Comparison of ENCODE assay signal across 9 mouse cellular contexts in the genomic region with DNA sequence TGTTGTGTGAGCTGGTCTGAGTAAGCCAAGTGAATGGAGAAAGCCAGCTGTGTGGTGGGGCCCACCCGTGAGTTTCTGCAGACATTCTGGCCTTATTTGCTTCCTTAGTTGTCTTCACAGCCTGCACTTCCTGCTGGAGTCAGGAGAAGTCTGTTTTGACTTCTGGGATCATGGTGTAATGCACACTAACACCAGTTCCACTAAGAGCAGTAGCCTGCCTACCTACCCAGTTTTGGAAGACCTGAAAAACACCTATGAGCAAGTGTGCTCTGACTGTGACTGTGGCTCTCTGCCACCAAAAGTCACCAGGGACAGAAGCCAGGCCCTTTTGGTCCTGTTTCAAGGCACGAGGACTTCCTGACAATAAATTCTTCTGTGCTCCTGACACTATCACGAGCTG.
DNase-seq lines count a peak whose midpoint lies in the region; ATAC-seq lines count a peak whose summit lies in the region.
"Had no signal": no experiment of that assay in that cellular context is flagged by ENCODE, and none has a peak within 500 bp of the region (broad histone marks: within the 10 kb centered on the region; RNA-seq: fewer than 3 reads in every experiment).

No protein-coding gene starts in this region.

- no peak overlapping the region for H3K27ac ChIP-seq in midbrain, embryonic 11.5 days (ENCODE audit: low read depth, low read length)
- no peak overlapping the region for H3K27ac ChIP-seq in midbrain, embryonic 15.5 days
- peak overlapping the region; percentile 83 for H3K27ac ChIP-seq in heart, embryonic 16.5 days (ENCODE audit: low read length)
- H3K27ac ChIP-seq: embryonic facial prominence, embryonic 15.5 days had no signal

- H3K9ac ChIP-seq in midbrain, embryonic 11.5 days (ENCODE audit: low read length), result no peak overlapping the region
- H3K9ac ChIP-seq in midbrain, embryonic 15.5 days, result no peak overlapping the region
- 0 out of 2 replicates have a peak overlapping the region, but pooled peaks have one; percentile 8 for H3K9ac ChIP-seq in heart, embryonic 16.5 days (ENCODE audit: low read length)
- H3K9ac ChIP-seq: embryonic facial prominence, embryonic 15.5 days had no signal

- no peaks in the 10 kb centered on the region for H3K36me3 ChIP-seq in midbrain, embryonic 11.5 days (ENCODE audit: control insufficient read depth, insufficient read depth, low read length)
- H3K36me3 ChIP-seq in midbrain, embryonic 15.5 days (replicated peaks), result no peaks in the 10 kb centered on the region
- no peaks in the 10 kb centered on the region for H3K36me3 ChIP-seq in heart, embryonic 16.5 days (ENCODE audit: control insufficient read depth, insufficient read depth)
- H3K36me3 ChIP-seq: embryonic facial prominence, embryonic 15.5 days had no signal

- H3K4me2 ChIP-seq in midbrain, embryonic 11.5 days, result no peak overlapping the region
- H3K4me2 ChIP-seq in midbrain, embryonic 15.5 days, result no peak overlapping the region
- H3K4me2 ChIP-seq in heart, embryonic 16.5 days (ENCODE audit: low read depth, low read length), result no peak overlapping the region
- H3K4me2 ChIP-seq: embryonic facial prominence, embryonic 15.5 days had no signal

- H3K4me1 ChIP-seq in midbrain, embryonic 11.5 days (ENCODE audit: control insufficient read depth, insufficient read depth, low read length), result no peaks in the 10 kb centered on the region; the same call in 1 of the 2 replicates
- H3K4me1 ChIP-seq in midbrain, embryonic 15.5 days, result no peaks in the 10 kb centered on the region
- H3K4me1 ChIP-seq in heart, embryonic 16.5 days (ENCODE audit: control insufficient read depth, insufficient read depth, low read length), result peaks cover 30% of the 10 kb centered on the region

- peak; percentile 44 for DNase-seq in cerebellum, adult 11-12 months
- DNase-seq in midbrain, embryonic 11.5 days (ENCODE audit: low spot score, missing footprints), result peak; percentile 72
- no peak for DNase-seq in left cerebral cortex, adult 11 months (ENCODE audit: low spot score)
- DNase-seq in frontal cortex, postnatal 14 days (ENCODE audit: low spot score in 2 of 2), result no peak

- H3K9me3 ChIP-seq in midbrain, embryonic 11.5 days (ENCODE audit: control insufficient read depth, low read length), result no peaks in the 10 kb centered on the region
- H3K9me3 ChIP-seq in midbrain, embryonic 15.5 days, result no peaks in the 10 kb centered on the region
- no peaks in the 10 kb centered on the region for H3K9me3 ChIP-seq in heart, embryonic 16.5 days (replicated peaks; ENCODE audit: control insufficient read depth, low read length)
- H3K9me3 ChIP-seq: embryonic facial prominence, embryonic 15.5 days had no signal

- no peak overlapping the region for H3K4me3 ChIP-seq in midbrain, embryonic 11.5 days (ENCODE audit: low read depth, low read length)
- no peak overlapping the region for H3K4me3 ChIP-seq in midbrain, embryonic 15.5 days
- no peak overlapping the region for H3K4me3 ChIP-seq in heart, embryonic 16.5 days (ENCODE audit: low read length)
- H3K4me3 ChIP-seq: embryonic facial prominence, embryonic 15.5 days had no signal

- 70% methylated on average over 3 of the region's 3 CpGs for WGBS in midbrain, embryonic 11.5 days
- 75% methylated on average over 3 of the region's 3 CpGs for WGBS in midbrain, embryonic 15.5 days
- 19% methylated on average over 3 of the region's 3 CpGs for WGBS in heart, embryonic 16.5 days

- H3K27me3 ChIP-seq in midbrain, embryonic 11.5 days (ENCODE audit: control insufficient read depth, insufficient read depth, low read length), result no peaks in the 10 kb centered on the region
- H3K27me3 ChIP-seq in midbrain, embryonic 15.5 days (replicated peaks), result no peaks in the 10 kb centered on the region
- no peaks in the 10 kb centered on the region for H3K27me3 ChIP-seq in heart, embryonic 16.5 days (ENCODE audit: control insufficient read depth, insufficient read depth, low read length)
- H3K27me3 ChIP-seq: embryonic facial prominence, embryonic 15.5 days had no signal

- ATAC-seq in cerebellum, adult (ENCODE audit: insufficient number of reproducible peaks, low FRiP score, low TSS enrichment), result no peak
- ATAC-seq in midbrain, embryonic 11.5 days (ENCODE audit: low FRiP score), result no peak
- no peak for ATAC-seq in midbrain, embryonic 15.5 days (replicated peaks)
- ATAC-seq in heart, embryonic 16.5 days (replicated peaks; ENCODE audit: extremely low read depth, insufficient read depth, low FRiP score), result peak; percentile 32
- ATAC-seq in megakaryocyte-erythroid progenitor cell, adult 5-6 weeks (replicated peaks; ENCODE audit: low FRiP score, low TSS enrichment, poor library complexity, severe bottlenecking), result no peak

Comparison
In these comparisons a context has a peak if more than half of its experiments do, and no peak if none do; other contexts are left out.
1. DNase-seq: peak in cerebellum, adult 11-12 months (single experiment) and midbrain, embryonic 11.5 days (single experiment); none in left cerebral cortex, adult 11 months (single experiment) and frontal cortex, postnatal 14 days (0 of 2).